Mouse (Mus musculus): ENCODE measurements around the gene Mto1.
A peak's percentile ranks its signal among the peaks of the same experiment; 100 is the strongest.
"Not testable (repeated sequence)": the region's sequence is repeated elsewhere in the genome, so short reads cannot be mapped to it uniquely, and the experiment has no call there.

Gene Mto1

DNA sequence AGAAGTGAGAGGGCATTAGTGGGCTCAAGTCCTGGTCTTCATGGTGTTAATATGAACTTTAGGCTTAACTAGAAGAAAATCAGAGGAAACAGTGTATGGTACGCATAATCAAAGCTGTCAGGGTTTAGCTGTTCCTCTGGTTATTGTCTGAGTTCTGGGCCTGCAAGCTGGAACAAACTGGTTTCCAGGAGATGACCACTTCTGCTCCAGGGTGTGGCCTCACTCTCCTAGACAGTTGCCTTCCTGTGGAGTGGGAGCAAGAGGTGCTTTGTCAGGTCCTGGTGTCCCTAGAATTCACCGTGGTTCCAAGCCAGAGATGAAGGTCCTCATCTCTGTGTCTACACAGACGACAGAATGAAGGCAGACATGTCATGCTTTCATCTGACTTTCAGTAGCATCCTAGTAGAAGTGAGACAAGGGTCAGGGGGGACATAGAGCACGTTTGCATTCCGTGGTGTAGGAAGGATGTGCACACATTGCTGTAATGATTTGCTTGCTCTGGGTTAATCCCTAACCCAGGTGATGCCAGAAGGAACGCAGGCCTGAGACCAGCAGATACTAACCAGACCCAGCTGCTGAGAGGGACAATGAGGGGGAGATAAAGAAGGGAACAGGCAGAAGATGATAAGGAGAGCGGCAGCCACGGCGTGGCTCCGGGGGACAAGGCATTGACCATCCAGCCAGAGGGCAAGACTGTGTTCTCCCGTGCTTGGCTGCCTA is 58.2 kb downstream of the Mto1 start:
- no peak for ATAC-seq (ENCODE audit: low TSS enrichment)

DNA sequence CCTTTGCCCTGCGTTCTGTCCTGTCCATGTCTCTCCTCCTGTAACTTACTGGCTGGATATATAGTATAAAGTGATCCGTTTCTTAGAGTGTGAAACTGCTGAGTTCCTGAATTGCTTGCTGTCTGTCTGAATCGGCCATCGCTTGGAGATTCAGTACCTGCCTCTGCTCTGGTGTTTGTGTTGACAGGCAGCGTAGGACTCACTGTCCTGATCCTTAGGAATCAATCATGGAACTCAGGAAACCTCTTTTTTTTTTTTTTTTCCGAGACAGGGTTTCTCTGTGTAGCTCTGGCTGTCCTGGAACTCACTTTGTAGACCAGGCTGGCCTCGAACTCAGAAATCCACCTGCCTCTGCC is 58.7 kb downstream of the Mto1 start:
- no peak for ATAC-seq (ENCODE audit: low TSS enrichment)

DNA sequence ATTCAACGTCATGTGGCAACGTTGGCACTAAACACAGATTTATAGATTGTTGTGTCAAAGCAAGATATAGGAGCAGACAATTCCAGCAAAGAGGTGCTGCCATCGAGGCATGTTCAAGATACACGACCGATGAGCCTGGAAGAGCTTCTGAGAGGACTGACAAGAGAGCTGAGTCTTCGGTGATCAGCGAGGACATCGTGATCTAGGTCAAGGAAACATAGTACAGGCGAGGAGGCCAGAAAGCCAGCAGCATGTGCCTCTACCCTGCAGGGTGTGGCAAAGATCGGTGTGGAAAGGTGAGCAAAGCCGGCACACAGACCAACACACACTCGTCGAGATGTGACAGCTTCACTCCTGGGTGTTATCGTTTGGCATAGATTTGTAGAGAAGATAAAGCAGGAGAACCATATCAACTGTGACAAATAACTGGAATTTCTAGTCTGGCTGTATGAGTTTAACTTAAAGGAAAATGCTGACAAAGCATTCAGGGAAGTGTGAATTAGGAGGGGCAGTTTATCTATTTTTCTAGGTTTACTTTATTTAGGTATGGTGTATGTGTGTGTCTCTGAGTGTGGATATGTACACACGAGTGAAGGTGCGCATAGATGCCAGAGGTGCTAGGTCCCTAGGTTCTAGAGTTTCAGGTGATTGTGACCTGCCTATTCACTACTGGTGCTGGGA is 60.2 kb downstream of the Mto1 start:
- ATAC-seq (ENCODE audit: low TSS enrichment) = no peak

DNA sequence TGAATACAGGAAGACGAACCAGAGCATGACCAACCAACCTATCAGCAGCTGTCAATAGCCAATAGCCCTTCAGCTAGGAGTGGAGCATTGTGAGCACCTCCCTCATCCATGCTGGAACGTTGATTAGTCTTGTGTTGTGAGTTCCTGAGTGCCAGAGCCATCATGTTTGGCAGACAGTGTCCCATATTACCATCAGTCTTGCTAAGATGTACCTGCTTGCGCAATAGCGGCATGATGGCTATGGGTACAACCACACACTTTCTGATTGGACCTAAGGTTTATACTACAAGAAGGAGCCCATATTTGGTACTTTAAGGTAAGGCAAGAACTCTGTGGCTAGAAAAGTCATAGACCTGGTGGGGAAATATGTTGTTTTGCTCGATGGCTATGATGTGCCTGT is 63.7 kb downstream of the Mto1 start:
- ATAC-seq (ENCODE audit: low TSS enrichment) = no peak

DNA sequence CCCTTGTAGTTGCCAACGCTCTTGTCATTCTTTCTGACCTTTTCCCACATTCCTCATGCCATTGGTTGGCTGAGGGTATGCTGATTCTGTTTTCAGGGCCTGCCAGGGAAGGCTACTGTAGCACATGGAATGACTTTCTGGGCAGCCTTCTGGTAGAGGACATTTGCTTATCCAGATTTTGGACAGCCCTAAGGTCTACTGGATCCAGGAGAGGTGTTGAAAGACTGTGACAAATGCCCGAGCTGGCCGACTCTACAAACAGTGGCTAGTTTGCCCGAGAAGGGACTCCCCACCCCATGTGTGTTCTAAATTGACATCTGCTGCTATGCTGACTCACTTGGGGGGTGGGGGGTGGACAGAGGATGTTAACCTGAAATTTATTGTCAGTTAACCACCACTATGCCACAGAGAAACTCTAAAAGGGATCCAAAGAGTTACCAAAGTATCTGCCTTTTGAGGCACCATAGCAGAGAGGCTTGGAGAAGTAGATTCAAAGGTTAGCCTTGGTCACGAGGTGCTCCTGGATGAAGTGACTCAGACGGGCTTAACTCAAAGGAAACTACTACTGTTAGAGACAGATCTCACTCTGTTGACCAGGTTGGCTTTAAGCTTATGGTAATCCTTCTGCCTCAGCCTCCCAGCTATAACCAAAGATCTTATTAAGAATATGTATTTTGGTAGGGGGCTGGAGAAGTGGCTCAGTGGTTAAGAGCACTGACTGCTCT is 65.9 kb downstream of the Mto1 start:
- ATAC-seq (ENCODE audit: low TSS enrichment) = no peak

DNA sequence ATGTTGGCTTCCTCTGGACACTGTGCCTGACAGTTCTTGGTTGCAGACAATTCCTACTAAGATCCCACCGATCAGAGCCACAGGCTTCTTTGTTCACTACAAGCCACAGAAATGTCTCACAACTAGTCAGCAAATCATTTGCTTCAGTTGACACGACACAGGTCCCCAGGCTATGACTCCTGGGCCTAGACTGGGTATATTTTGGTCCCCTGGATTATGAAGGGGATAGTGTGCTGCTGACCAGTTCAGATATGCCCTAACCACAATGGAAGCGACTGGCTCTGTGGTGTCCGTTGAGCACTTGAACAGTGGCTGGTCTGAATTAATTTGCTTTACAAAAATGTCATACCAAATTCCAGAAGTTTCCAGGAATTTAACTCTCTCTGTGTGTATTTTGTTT is 66.7 kb downstream of the Mto1 start:
- no peak for ATAC-seq (ENCODE audit: low TSS enrichment)

DNA sequence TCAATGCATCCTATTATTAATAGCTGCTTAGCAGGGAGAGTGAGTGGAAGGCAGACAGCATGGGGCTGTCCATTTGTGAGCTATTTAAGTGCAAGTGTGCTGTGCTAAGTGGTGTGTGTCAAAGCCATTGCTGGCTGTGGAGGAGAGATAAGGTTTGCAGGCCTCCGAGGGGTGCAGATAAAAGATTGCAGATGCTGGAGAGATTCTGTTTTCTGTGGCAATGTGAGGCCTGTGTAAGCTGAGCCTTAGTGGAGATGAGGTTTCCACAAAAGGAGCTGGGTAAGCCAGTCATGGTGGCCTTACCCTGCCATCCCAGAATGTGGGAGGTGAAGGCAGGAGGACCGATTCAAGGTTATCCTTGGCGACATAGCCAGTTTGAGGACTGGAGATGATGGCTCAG is 68.1 kb downstream of the Mto1 start:
- ATAC-seq (ENCODE audit: low TSS enrichment) = no peak

DNA sequence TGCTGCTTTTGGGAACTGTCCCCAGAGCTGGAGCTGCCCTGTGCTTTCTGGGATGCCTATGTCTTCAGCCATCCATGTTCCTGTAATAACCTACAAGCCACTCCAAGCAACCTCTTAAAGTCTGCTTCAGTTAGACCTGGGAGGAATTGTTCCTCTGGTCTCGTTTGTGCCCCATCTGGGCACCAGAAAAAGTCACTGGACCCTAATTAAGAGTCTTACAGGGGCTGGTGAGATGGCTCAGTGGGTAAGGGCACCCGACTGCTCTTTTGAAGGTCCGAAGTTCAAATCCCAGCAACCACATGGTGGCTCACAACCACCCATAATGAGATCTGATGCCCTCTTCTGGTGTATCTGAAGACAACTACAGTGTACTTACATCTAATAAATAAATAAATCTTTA is 69.2 kb downstream of the Mto1 start:
- not testable (repeated sequence) for ATAC-seq (ENCODE audit: low TSS enrichment)

DNA sequence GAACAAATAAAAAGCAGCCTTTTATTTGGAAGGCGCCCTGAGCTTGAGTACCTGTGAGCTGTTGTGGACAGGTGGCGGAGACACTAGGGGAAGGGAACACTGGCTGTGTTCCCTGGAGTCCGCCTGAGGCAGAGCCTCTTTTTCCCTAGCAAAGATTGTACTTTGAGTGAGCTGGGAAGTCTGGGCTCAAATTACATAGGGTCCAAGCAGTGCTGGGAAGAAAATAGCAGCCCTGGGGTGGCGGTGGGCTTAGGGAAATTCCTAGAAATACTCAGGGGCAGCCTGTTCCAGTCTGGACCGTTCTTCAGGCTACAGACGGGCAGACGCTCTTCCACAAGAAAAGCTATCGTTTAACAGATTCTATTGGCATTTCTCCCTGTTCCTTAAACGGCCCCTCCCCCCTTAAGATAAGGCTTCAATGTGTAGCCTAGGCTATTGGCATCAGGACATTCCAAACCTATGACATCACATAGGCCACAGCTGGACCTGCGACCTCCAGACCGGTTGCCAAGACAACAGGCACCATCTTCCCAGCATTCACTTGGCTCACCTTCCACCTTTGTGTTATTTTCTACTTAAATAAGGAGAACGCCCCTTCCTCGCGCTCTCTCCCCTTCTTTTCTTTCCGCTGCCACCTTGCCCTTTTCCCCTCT is 72.2 kb downstream of the Mto1 start:
- no peak for ATAC-seq (ENCODE audit: low TSS enrichment)

DNA sequence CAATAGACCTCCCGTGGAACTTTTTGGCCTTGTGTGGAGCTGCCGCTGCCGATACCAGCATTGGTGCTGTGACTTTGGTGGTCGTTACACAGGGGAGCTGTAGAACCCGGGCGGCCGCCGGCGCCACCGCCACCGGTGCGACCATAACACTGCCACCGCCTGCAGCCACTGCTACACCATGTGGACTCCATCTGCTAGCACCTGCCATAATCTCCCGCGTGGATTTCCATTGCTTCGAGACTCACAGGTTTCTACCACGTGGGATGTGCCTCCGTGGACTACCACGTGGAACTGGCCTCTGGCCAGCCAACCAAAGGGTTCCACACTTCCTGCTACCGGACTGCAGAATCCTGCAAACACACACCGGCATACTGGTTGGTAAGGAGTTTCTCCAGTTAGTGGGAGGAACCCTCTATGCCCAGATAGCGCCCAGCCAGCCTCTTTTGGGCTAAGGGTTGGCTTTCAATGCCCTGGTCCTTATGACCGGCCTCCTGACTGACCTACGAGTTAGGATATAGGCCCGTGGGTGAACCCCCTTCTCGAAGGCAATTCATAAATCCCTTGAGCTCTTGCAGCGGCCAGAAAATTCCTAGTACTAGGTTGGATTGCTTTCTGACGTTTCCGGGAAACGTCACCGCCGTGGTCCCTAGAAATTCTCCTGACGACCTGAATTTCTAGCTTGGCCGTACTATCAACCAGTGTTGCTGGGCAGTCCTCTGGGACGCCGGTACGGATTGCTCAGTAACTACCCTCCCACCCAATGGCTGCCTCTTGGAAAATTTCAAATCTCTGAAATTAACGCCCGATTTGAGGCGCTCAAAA is 73.0 kb downstream of the Mto1 start:
- peak; percentile 38 for ATAC-seq (ENCODE audit: low TSS enrichment)

DNA sequence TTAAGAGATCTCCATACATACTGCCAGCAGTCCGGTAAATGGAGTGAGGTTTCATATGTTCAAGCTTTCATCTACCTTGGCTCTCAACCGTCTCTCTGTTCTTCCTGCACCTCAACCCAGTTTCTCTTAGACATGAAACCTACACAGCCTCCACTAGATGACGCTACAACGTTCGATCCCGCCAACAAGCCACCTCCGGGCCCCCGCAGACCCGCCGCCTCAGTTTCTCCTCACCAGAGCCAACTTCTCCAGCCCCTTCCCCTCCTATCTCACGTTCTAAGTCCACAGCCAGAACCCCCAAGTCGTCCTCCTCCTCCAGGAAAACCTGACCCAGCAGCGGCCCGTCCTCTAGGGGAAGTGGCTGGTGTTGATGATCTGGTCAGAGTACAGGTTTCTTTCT is 73.7 kb downstream of the Mto1 start:
- ATAC-seq (ENCODE audit: low TSS enrichment) = peak; percentile 69

Data from frontal cortex, adult (tissue).